15 mouse cellular contexts compared by ENCODE assay signal in the genomic region with DNA sequence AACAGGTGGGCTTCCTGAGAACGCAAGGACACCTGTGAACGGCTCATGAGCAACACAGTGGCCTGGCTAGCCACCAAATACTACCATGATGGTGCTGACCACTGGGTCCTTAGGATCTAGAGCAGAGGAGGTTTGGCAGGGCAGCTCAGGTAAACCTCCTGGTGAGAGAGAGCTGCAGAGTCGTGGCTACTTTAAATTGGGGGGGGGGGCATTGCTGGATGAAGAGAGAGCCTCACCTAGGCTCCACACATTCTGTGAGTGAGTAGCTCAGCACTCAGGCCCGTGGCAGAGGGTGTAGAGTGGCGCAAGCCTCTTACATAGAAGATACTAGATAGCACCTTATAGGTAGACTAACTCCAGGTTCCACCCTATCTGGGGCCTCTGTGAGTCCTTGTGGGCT. TPM values are rescaled to one million over a fixed set of nuclear protein-coding genes. Genes with fewer than 3 reads are reported as not detected.
DNase-seq lines count a peak whose midpoint lies in the region; ATAC-seq and TF ChIP-seq lines count a peak whose summit lies in the region.
"Had no signal": no experiment of that assay in that cellular context is flagged by ENCODE, and none has a peak within 500 bp of the region (broad histone marks: within the 10 kb centered on the region; RNA-seq: fewer than 3 reads in every experiment).

No protein-coding gene starts in this region.

- DNase-seq in kidney, adult 2 months: no peak
- DNase-seq in kidney, adult 8-10 months: no peak
- DNase-seq in ES-E14 (ENCODE audit: low read depth, low spot score): no peak
- no peak for DNase-seq in liver, embryonic 13.5 days
- no peak for DNase-seq in layer of hippocampus, postnatal 25 days (ENCODE audit: extremely low spot score in 1 of 2, low spot score in 1 of 2)
- DNase-seq in midbrain, postnatal 0 days (ENCODE audit: low spot score): no peak
- DNase-seq: cerebellum, adult 2 months; forebrain, postnatal 0 days; right cerebral cortex, adult 18-20 months; thymus, postnatal 4 days had no signal

- H3K9ac ChIP-seq in ES-E14 (ENCODE audit: insufficient read depth, low read depth, low read length, poor library complexity, severe bottlenecking): no peak overlapping the region
- H3K9ac ChIP-seq in liver, embryonic 13.5 days: peak overlapping the region; percentile 79
- no peak overlapping the region for H3K9ac ChIP-seq in midbrain, postnatal 0 days (replicated peaks; ENCODE audit: low read length, poor library complexity, severe bottlenecking)

- TF ChIP-seq CTCF in kidney, adult 2 months (conservative IDR thresholded peaks at IDR 0.05; ENCODE audit: insufficient read depth, insufficient read length, low read depth, low read length): no peak
- TF ChIP-seq CTCF in midbrain, postnatal 0 days (IDR thresholded peaks at IDR 0.05): no peak

- no peaks in the 10 kb centered on the region for H3K9me3 ChIP-seq in erythroblast, embryonic 14.5 days (ENCODE audit: control insufficient read depth, low read length)
- H3K9me3 ChIP-seq in ES-E14 (ENCODE audit: control insufficient read depth, insufficient read depth, low read depth, low read length): no peaks in the 10 kb centered on the region
- H3K9me3 ChIP-seq in liver, embryonic 13.5 days (replicated peaks): no peaks in the 10 kb centered on the region
- no peaks in the 10 kb centered on the region for H3K9me3 ChIP-seq in midbrain, postnatal 0 days (ENCODE audit: low read length)
- H3K9me3 ChIP-seq: G1E; intestine, embryonic 15.5 days had no signal

- H3K4me1 ChIP-seq in erythroblast, embryonic 14.5 days (ENCODE audit: control insufficient read depth): peaks cover 82% of the 10 kb centered on the region
- H3K4me1 ChIP-seq in kidney, adult 2 months (ENCODE audit: control insufficient read depth, insufficient read depth, low read length): peaks cover 27% of the 10 kb centered on the region
- peaks cover 11 to 27% of the 10 kb centered on the region in 2 experiments for H3K4me1 ChIP-seq in ES-E14 (ENCODE audit: control insufficient read depth in 2 of 2, insufficient read depth in 2 of 2, low read length in 2 of 2, poor library complexity in 1 of 2)
- H3K4me1 ChIP-seq in liver, embryonic 13.5 days (replicated peaks): peaks cover 65% of the 10 kb centered on the region
- peaks cover 7% of the 10 kb centered on the region; the same call in 1 of the 2 replicates for H3K4me1 ChIP-seq in midbrain, postnatal 0 days (ENCODE audit: insufficient read depth, low read length)

- no peak for ATAC-seq in erythroblast, adult 5-6 weeks (replicated peaks; ENCODE audit: low FRiP score, poor library complexity, severe bottlenecking)
- no peak for ATAC-seq in liver, embryonic 13.5 days (ENCODE audit: low read depth)
- ATAC-seq in midbrain, postnatal 0 days (ENCODE audit: low FRiP score): no peak
- ATAC-seq: forebrain, postnatal 0 days; intestine, embryonic 15.5 days had no signal

- peaks cover 3% of the 10 kb centered on the region; the same call in 1 of the 2 replicates for H3K36me3 ChIP-seq in erythroblast, embryonic 14.5 days (ENCODE audit: control insufficient read depth)
- no peaks in the 10 kb centered on the region for H3K36me3 ChIP-seq in kidney, adult 2 months (ENCODE audit: control insufficient read depth, insufficient read depth, low read length)
- H3K36me3 ChIP-seq in ES-E14 (ENCODE audit: control insufficient read depth, insufficient read depth, low read length, poor library complexity, severe bottlenecking): no peaks in the 10 kb centered on the region
- no peaks in the 10 kb centered on the region for H3K36me3 ChIP-seq in liver, embryonic 13.5 days
- H3K36me3 ChIP-seq in midbrain, postnatal 0 days (ENCODE audit: insufficient read depth, low read length): no peaks in the 10 kb centered on the region
- H3K36me3 ChIP-seq: G1E; intestine, embryonic 15.5 days had no signal

- in situ Hi-C loops in ES-E14 (cut with MboI; ENCODE audit: low sequenced_read_pairs in 2 of 2, unreplicated experiment in 2 of 2): no loop called here

- TF ChIP-seq POLR2A in kidney, adult 2 months (IDR thresholded peaks at IDR 0.05; ENCODE audit: low read depth, low read length): no peak

- H3K27me3 ChIP-seq in erythroblast, embryonic 14.5 days (ENCODE audit: control insufficient read depth): peaks cover 21% of the 10 kb centered on the region
- no peaks in the 10 kb centered on the region for H3K27me3 ChIP-seq in kidney, adult 2 months (replicated peaks; ENCODE audit: control insufficient read depth, insufficient read depth, low read length)
- peaks cover 6% of the 10 kb centered on the region for H3K27me3 ChIP-seq in liver, embryonic 13.5 days
- H3K27me3 ChIP-seq in midbrain, postnatal 0 days (ENCODE audit: insufficient read depth, low read length): no peaks in the 10 kb centered on the region
- H3K27me3 ChIP-seq: intestine, embryonic 15.5 days had no signal

- 74% methylated on average over 5 of the region's 5 CpGs for WGBS in kidney, adult 2 months
- WGBS in liver, embryonic 13.5 days (ENCODE audit: insufficient replicate concordance): 75% methylated on average over 5 of the region's 5 CpGs
- 89% methylated on average over 5 of the region's 5 CpGs for WGBS in midbrain, postnatal 0 days

- H3K27ac ChIP-seq in kidney, adult 2 months (ENCODE audit: insufficient read depth, low read depth, low read length): peak overlapping the region; percentile 92
- H3K27ac ChIP-seq in ES-E14 (ENCODE audit: insufficient read depth, low read depth, low read length, poor library complexity, severe bottlenecking): 0 out of 2 replicates have a peak overlapping the region, but pooled peaks have one; percentile 48
- H3K27ac ChIP-seq in liver, embryonic 13.5 days: peak overlapping the region; percentile 98
- H3K27ac ChIP-seq in midbrain, postnatal 0 days (ENCODE audit: low read depth, low read length): no peak overlapping the region

- H3K4me2 ChIP-seq in liver, embryonic 13.5 days: peak overlapping the region; percentile 76
- H3K4me2 ChIP-seq in midbrain, postnatal 0 days (ENCODE audit: low read depth, low read length, poor library complexity, severe bottlenecking): no peak overlapping the region

- H3K4me3 ChIP-seq in erythroblast, embryonic 14.5 days (replicated peaks): peak overlapping the region; percentile 68
- H3K4me3 ChIP-seq in kidney, adult 2 months (ENCODE audit: insufficient read depth, low read depth, low read length): no peak overlapping the region
- H3K4me3 ChIP-seq in ES-E14 (ENCODE audit: insufficient read depth in 1 of 2, low read depth in 1 of 2, low read length in 2 of 2, poor library complexity in 1 of 2, severe bottlenecking in 1 of 2): no peak overlapping the region
- H3K4me3 ChIP-seq in liver, embryonic 13.5 days (replicated peaks): no peak overlapping the region
- H3K4me3 ChIP-seq in midbrain, postnatal 0 days (ENCODE audit: low read depth, low read length): no peak overlapping the region
- H3K4me3 ChIP-seq: intestine, embryonic 15.5 days had no signal

TF ChIP-seq in ES-E14, 5 proteins besides CTCF, POLR2A, EP300 and RAD21:
- TF ChIP-seq HCFC1 (IDR thresholded peaks at IDR 0.05; ENCODE audit: borderline replicate concordance, insufficient read depth, low read length) (no peak), ZC3H11A (IDR thresholded peaks at IDR 0.05; ENCODE audit: borderline replicate concordance, low read depth, low read length) (no peak)

RNA-seq across cellular contexts. Expression of a gene that starts 10.6 kb away (rescaled TPM):
- polyA plus RNA-seq in erythroblast, embryonic 14.5 days (2012): not detected in 2 replicates
- 1.3 and 2.9 TPM in 2 replicates for total RNA-seq in erythroblast, adult 5-6 weeks (2015; ENCODE audit: low replicate concordance)
- total RNA-seq in erythroblast, adult 5-6 weeks (2017; ENCODE audit: low replicate concordance): 0.28 TPM in 1 of 2 replicates, not detected in the other
- not detected in 2 replicates for polyA plus RNA-seq in kidney, adult 2 months (2012; rRNA removed)
- total RNA-seq in ES-E14 (2012; rRNA removed): 0.13 and 0.32 TPM in 2 replicates
- 0.08 and 0.12 TPM in 2 replicates for polyA plus RNA-seq in liver, embryonic 13.5 days (2015; fragmentation: Nextera tagmentation; extraction: Ambion mirVana)
- total RNA-seq in layer of hippocampus, postnatal 25 days (2021): under 1 TPM in 1 of 2 experiments, not detected in 1; 0.22 TPM
- 0.24 and 0.99 TPM in 2 replicates for total RNA-seq in midbrain, postnatal 0 days (2014; rRNA removed)
- 0.21 and 0.48 TPM in 2 replicates for polyA plus RNA-seq in midbrain, postnatal 0 days (2015; fragmentation: Nextera tagmentation; extraction: Ambion mirVana)
- total RNA-seq: G1E; liver, adult 2 months had no signal
- polyA plus RNA-seq: cerebellum, adult 2 months; G1E; intestine, embryonic 15.5 days; liver, adult 2 months had no signal

RNA-seq across cellular contexts. Expression of a gene that starts 21.5 kb away (rescaled TPM):
- 13.2 and 14.8 TPM in 2 replicates for polyA plus RNA-seq in erythroblast, embryonic 14.5 days (2012)
- total RNA-seq in erythroblast, adult 5-6 weeks (2015; ENCODE audit: low replicate concordance): 173 and 183 TPM in 2 replicates
- 354 and 411 TPM in 2 replicates for total RNA-seq in erythroblast, adult 5-6 weeks (2017; ENCODE audit: low replicate concordance)
- 20.3 and 23.7 TPM in 2 replicates for polyA plus RNA-seq in kidney, adult 2 months (2012; rRNA removed)
- total RNA-seq in ES-E14 (2012; rRNA removed): 40.2 and 47.5 TPM in 2 replicates
- polyA plus RNA-seq in liver, embryonic 13.5 days (2015; fragmentation: Nextera tagmentation; extraction: Ambion mirVana): 79.6 and 89.1 TPM in 2 replicates
- 10 to 100 TPM; 17.0 to 18.1 TPM for total RNA-seq in layer of hippocampus, postnatal 25 days (2021)
- total RNA-seq in midbrain, postnatal 0 days (2014; rRNA removed): 12.0 and 19.8 TPM in 2 replicates
- polyA plus RNA-seq in midbrain, postnatal 0 days (2015; fragmentation: Nextera tagmentation; extraction: Ambion mirVana): 8.9 and 9.9 TPM in 2 replicates
